Mouse (Mus musculus) neural tube, embryonic 14.5 days (tissue): Measurements from ENCODE around the gene Pdcd1. TPM values are rescaled to one million over a fixed set of nuclear protein-coding genes. Genes with fewer than 3 reads are reported as not detected.
"Not testable (repeated sequence)": the region's sequence is repeated elsewhere in the genome, so short reads cannot be mapped to it uniquely, and the experiment has no call there.

Source experiments
- ATAC-seq: fragments of 200-750 bp; cut with Nextera tagmentation; 2 replicates; pipeline ENCODE4 v1.8.0; 2017; ENCODE audit warnings: low read depth, mild to moderate bottlenecking, moderate TSS enrichment, moderate library complexity
- H3K27ac ChIP-seq: fragments of 300-500 bp; sonication (generic); 2 replicates; pipeline ENCODE4 v1.5.1; 2014; ENCODE audit warnings: low read depth, mild to moderate bottlenecking, control low read depth, low read length, moderate library complexity, mixed read lengths
- H3K27me3 ChIP-seq: fragments of 300-500 bp; sonication (generic); 2 replicates; pipeline ENCODE4 v1.6.1; 2014; ENCODE audit warnings: low read length; ENCODE audit not compliant: control insufficient read depth, insufficient read depth
- H3K36me3 ChIP-seq: fragments of 300-500 bp; sonication (generic); 2 replicates; pipeline ENCODE4 v1.6.1; 2014; ENCODE audit warnings: low read length, mixed read lengths; ENCODE audit not compliant: control insufficient read depth, insufficient read depth
- H3K4me1 ChIP-seq: fragments of 300-500 bp; sonication (generic); 2 replicates; pipeline ENCODE4 v1.6.1; 2014; ENCODE audit warnings: low read length; ENCODE audit not compliant: control insufficient read depth, insufficient read depth
- H3K4me2 ChIP-seq: fragments of 300-500 bp; sonication (generic); 2 replicates; pipeline ENCODE4 v1.6.1; 2014; ENCODE audit warnings: mild to moderate bottlenecking, low read depth, low read length, control low read depth
- H3K4me3 ChIP-seq: fragments of 300-500 bp; sonication (generic); 2 replicates; pipeline ENCODE4 v1.5.1; 2014; ENCODE audit warnings: low read depth, low read length, control low read depth, mixed read lengths
- H3K9ac ChIP-seq: fragments of 300-500 bp; sonication (generic); replicated peaks from 2 replicates; pipeline ENCODE4 v1.6.1; 2014; ENCODE audit warnings: low read depth, mild to moderate bottlenecking, control low read depth, low read length, mixed read lengths
- H3K9me3 ChIP-seq: fragments of 300-500 bp; sonication (generic); 2 replicates; pipeline ENCODE4 v1.6.1; 2016; ENCODE audit warnings: low read length; ENCODE audit not compliant: control insufficient read depth
- WGBS: fragments of 180-500 bp; shearing (Covaris S2); extraction: QIAGEN DNeasy Blood & Tissue Kit; methylation state at CpG from one replicate; pipeline ENCODE4 v1.1.7; 2014; 5-methylcytosine and 5-hydroxymethylcytosine counted together
- polyA plus RNA-seq: library from polyadenylated mRNA; unstranded; fragments of >200 nt; fragmentation: Nextera tagmentation; extraction: Ambion mirVana; gene quantifications from 2 replicates; pipeline ENCODE4 v1.2.1, GENCODE M21; 2014

The Pdcd1 gene
- polyA plus RNA-seq, 1 experiment from 2014 or later, result not detected

GRCm38 (mm10) chr1:94005954-94006506 is 46.3 kb downstream of the Pdcd1 start:
- WGBS, result 74% methylated on average over 2 of the region's 2 CpGs
- H3K9me3 ChIP-seq, H3K9ac ChIP-seq, H3K27ac ChIP-seq, H3K4me1 ChIP-seq, H3K36me3 ChIP-seq, ATAC-seq, H3K4me2 ChIP-seq, H3K4me3 ChIP-seq, H3K27me3 ChIP-seq: not testable (repeated sequence)

GRCm38 (mm10) chr1:94001023-94001422 is 51.3 kb downstream of the Pdcd1 start:
- 87% methylated on average over 2 of the region's 2 CpGs for WGBS
- H3K9me3 ChIP-seq, result no peaks in the 10 kb centered on the region
- no peak overlapping the region for H3K27ac ChIP-seq
- H3K4me1 ChIP-seq, result no peaks in the 10 kb centered on the region
- no peak for ATAC-seq
- H3K4me3 ChIP-seq, result no peak overlapping the region
- no peak overlapping the region for H3K4me2 ChIP-seq
- H3K9ac ChIP-seq, result no peak overlapping the region
- no peaks in the 10 kb centered on the region for H3K36me3 ChIP-seq
- no peaks in the 10 kb centered on the region for H3K27me3 ChIP-seq

DNA sequence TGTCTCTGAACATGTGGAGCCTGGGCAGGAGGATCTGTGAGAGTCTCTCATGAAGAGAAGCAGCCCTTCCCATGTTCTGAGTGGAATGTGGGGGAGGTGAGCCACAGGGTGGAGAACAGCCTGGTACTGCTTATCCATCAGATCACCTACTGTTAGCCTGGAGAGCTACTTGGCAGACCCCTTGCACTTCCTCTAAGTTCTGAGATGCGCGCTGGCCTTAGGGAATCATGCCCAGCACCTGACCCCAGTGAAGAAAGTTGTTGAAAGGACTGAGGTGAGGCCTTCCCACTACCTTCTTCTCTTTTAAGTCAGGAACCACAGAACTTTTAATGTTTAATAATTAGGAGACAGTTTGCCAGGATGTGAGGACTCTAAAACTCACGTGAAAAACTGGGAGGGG is 60.9 kb downstream of the Pdcd1 start:
- WGBS, result 93% methylated on average over 3 of the region's 3 CpGs
- not testable (repeated sequence) for H3K9me3 ChIP-seq, H3K4me3 ChIP-seq, H3K27ac ChIP-seq, H3K36me3 ChIP-seq, H3K27me3 ChIP-seq, ATAC-seq, H3K4me2 ChIP-seq, H3K9ac ChIP-seq, H3K4me1 ChIP-seq

DNA sequence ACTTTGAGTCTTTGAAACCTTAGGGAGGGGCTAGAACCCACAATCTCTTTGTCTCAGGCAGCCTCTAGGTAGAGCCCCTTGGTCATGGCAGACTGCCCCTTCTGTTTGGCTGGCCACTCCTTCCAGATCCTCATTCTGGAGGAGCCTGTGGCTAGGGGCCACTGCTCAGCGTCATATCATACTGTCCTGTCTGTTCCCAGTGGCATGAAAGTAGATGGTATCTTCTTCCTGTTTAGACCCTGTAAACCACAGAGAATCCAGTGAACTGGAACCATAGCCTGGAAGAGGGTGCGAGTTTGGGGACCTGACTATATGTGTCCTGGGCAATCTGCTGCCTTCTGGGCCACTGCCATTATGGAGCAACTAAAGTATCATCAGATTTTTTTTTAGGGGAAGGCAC is 61.3 kb downstream of the Pdcd1 start:
- not testable (repeated sequence) for H3K27me3 ChIP-seq

DNA sequence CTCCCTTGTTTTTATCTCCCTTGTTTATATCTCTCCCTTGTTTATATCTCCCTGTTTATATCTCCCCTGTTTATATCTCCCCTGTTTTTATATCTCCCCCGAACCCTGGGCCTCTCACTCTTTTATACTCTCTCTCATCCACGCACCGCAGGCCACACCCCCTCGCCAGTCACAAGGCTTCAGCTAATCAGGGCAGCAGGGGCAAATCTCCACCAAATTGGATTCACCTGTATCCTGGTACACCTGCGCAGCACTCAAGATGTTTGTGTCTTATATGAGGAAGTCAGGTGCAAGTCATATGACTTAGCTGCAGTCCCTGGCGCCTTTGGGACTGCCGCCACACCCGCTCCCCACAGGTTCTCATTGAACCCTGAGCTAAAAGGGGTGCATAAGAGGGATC is 62.1 kb downstream of the Pdcd1 start, which contains the start of gene Gal3st2c:
Gene Gal3st2c, plus strand, starts transcription at position 301 of the 400 bp plus-strand sequence.
- not testable (repeated sequence) for H3K4me1 ChIP-seq, H3K27me3 ChIP-seq, ATAC-seq, H3K4me3 ChIP-seq, H3K27ac ChIP-seq, H3K4me2 ChIP-seq, H3K9me3 ChIP-seq, H3K9ac ChIP-seq, H3K36me3 ChIP-seq
- WGBS, result 90% methylated on average over 7 of the region's 8 CpGs

More for the DNA sequence above, 61.3 kb downstream of the Pdcd1 start:
- not testable (repeated sequence) for H3K9ac ChIP-seq, H3K9me3 ChIP-seq, H3K27ac ChIP-seq, H3K4me1 ChIP-seq, ATAC-seq, H3K4me2 ChIP-seq, H3K4me3 ChIP-seq, H3K36me3 ChIP-seq
- 89% methylated on average over 2 of the region's 2 CpGs for WGBS

DNA sequence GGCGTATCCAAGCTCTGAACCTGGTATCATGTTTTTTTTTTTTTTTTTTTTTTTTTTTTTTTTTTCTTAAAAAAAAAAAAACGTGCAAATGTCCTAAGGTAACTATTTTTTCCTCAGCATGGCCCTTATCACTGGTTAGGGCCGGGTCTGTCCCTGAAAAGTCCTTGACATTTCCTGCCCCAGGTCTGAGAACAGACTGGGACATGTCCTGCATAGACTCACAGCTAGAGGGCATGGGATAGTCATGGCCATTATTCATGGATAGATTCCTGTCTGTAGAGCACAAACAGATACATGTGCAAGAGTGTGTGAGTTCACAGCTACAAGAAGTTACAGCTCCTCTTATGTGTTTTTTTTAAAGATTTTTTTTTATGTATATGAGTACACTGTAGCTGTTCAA is 63.6 kb downstream of the Pdcd1 start:
- no peak overlapping the region for H3K4me2 ChIP-seq
- no peaks in the 10 kb centered on the region for H3K9me3 ChIP-seq
- no peak overlapping the region for H3K27ac ChIP-seq
- no peaks in the 10 kb centered on the region for H3K36me3 ChIP-seq
- WGBS, result 83% methylated on average over 3 of the region's 3 CpGs
- H3K9ac ChIP-seq, result no peak overlapping the region
- no peak for ATAC-seq
- H3K27me3 ChIP-seq, result no peaks in the 10 kb centered on the region
- no peaks in the 10 kb centered on the region for H3K4me1 ChIP-seq
- no peak overlapping the region for H3K4me3 ChIP-seq

Other genes with a start within 250 kb of the Pdcd1 start
- 9.4 and 10.2 TPM in 2 replicates for gene Ing5, start 248.6 kb downstream of the Pdcd1 start, polyA plus RNA-seq
- 12.3 and 14.7 TPM in 2 replicates for gene D2hgdh, start 227.6 kb downstream of the Pdcd1 start, polyA plus RNA-seq
- gene Gal3st2, start 191.2 kb downstream of the Pdcd1 start, polyA plus RNA-seq, result not detected in 2 replicates
- gene Gal3st2b, start 134.2 kb downstream of the Pdcd1 start, polyA plus RNA-seq, result not detected in 2 replicates
- gene Gal3st2c, start 62.0 kb downstream of the Pdcd1 start, polyA plus RNA-seq, result not detected in 2 replicates
- not detected in 2 replicates for gene Neu4, start 32.1 kb downstream of the Pdcd1 start, polyA plus RNA-seq